Mouse (Mus musculus): ENCODE data around the gene Il17re. TPM values are rescaled to one million over a fixed set of nuclear protein-coding genes. Genes with fewer than 3 reads are reported as not detected.

The Il17re gene
- polyA plus RNA-seq (2012; fragmentation: generic; extraction: Trizol) = under 1 TPM; 0.02 to 0.09 TPM

DNA sequence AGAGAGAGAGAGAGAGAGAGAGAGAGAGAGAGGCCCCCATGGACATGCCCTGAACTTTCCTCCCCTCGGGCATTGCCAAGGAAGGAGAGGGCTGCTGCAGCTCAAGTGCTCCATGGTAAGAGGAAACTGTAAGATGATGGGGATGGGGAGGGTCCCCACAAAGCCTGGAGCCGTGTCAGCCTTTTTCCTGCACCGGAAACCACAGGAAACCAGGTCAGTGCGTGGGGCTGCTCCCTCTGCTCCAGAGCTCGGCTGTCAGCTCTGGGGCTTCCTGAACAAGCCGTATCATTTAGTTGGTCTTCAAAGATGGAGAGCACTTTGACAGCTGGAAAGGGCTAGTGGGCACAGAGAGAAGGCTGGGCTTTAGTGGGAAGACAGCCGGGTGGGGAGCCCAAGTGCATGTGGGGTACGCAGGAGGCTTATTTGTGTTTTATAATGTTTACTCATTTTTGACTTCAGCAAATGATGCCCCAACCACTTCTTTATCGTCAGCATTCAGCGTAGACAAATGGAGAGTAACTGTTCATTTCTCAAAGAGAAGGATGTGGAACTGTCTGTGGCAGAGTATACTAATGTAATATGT is at the start of gene Il17re:
Gene Il17re, plus strand, starts transcription at position 533 of the 583 bp plus-strand sequence.

DNA sequence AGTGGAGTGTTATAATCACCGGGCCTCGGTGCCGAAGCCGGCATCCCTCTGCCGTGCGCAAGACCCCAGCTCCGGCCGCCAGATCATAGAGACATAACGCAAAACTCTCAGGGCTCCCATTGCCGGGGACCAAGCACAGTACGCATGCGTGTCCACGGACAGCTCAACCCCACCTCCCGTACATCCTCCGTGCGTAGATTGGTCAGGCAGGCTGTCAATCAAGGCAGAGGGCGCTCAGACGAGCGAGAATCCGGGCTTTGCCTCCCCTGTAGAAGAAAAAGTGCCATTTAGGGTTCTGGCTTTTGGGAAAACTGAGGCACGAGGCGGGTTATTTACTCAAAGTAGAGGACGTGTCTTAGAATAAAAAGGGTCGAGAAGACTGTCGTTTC is 39.1 kb upstream of the Il17re start, which contains the start of gene Rpusd3:
Gene Rpusd3, minus strand, starts transcription at position 142 of the 389 bp plus-strand sequence.

DNA sequence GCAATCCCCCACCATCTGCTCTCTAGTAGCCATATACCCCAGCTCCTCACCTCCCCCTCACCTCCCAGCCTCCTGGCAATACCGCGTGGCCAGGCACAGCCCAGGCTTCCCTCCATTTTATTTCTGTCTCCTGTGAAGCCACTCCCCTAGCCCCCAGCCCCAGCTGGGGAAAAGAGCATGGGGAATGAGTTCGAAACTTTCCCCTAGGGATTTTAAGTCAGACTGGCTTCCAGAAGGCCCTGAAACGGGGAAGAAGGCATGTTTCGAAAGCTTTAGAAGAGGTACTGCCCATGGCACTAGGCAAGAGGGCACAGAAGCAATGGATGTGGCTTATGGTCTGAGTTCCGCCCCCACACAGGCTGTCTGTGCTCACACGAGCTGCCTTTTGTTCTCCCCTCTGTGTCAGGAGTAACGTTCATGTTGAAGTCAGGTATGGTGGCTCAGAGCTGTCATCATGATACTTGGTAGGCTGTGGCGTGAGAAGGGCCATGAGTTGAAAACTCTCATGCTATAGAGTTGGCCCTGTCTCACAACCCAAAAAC is 22.5 kb upstream of the Il17re start, which contains the start of gene Cidec:
Gene Cidec, minus strand, starts transcription at position 97 of the 542 bp plus-strand sequence.

GRCm38 (mm10) chr6:113442442-113443090 is 15.7 kb upstream of the Il17re start, which contains the start of gene Jagn1:
Gene Jagn1 (plus strand): TSS chr6:113442569.

DNA sequence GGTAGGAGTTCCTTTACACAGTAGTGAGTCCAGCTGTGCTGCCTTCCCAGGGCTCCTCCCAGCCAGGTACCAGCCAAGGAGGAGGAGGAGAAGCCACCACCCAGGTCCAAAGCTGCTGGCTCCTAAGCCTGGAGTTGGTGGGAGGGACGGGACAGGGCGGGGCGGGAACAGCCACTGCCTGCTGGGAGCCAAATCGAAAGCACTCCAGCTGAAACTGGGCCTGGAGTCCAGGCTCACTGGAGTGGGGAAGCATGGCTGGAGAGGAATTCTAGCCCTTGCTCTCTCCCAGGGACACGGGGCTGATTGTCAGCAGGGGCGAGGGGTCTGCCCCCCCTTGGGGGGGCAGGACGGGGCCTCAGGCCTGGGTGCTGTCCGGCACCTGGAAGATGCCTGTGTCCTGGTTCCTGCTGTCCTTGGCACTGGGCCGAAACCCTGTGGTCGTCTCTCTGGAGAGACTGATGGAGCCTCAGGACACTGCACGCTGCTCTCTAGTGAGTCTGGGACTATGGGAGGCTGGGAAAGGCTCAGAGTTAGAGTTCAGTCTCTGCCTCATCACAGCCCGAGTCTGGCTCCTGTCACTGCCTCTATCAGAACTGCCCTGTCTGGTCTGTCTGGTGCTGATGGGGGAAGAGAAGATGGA is 13.1 kb downstream of the Il17re start, which contains the start of gene Il17rc:
Gene Il17rc, plus strand, starts transcription at position 131 of the 640 bp plus-strand sequence.

GRCm38 (mm10) chr6:113483100-113483615 is 24.9 kb downstream of the Il17re start, which contains the start of gene Creld1:
Gene Creld1 (plus strand): TSS chr6:113483297.

DNA sequence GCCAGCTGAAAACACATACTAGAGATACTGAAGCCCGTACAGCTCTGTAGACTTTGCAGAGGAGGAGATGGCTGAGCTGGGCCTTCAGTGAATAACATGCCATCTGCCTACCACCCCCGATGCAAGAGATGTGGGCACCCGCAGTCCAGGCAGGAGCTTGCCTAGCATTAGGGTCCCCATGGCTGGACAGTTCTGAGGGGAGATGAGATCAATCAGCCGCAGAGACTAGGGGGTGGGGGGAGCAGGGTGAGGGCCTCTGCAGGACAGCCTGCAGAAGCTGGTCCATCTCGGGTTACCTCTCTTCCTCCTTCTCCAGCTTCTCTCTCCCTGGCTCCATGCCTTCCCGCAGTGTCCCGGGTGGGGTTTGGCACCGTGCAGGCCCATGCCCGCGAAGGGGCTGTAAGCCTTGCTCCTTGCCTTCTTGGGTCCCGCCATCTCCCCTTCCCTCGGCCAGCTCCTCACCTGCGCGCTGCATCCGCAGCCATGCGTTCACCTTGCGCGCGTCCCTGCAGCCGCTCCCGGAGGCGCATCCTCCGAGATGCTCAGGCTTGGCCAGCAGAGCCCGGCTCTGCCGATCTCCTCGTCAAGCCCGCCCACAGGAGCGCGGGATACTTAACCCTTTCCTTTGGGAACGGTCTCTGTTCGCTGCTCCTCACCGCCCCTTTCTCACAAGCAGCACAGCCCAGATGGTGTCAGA is 43.3 kb downstream of the Il17re start, which contains the start of gene Prrt3:
Gene Prrt3, minus strand, starts transcription at position 544 of the 697 bp plus-strand sequence.

Other genes with a start within 250 kb of the Il17re start
- 10 to 100 TPM; 20.4 to 29.4 TPM for gene Mtmr14, start 220.6 kb upstream of the Il17re start, polyA plus RNA-seq (2012; fragmentation: generic; extraction: Trizol)
- under 1 TPM; 0.06 to 0.08 TPM for gene Cpne9, start 176.2 kb upstream of the Il17re start, polyA plus RNA-seq (2012; fragmentation: generic; extraction: Trizol)
- gene Brpf1, start 151.3 kb upstream of the Il17re start, polyA plus RNA-seq (2012; fragmentation: generic; extraction: Trizol) = 10 to 100 TPM in 1 of 2 experiments, 1 to 10 TPM in 1; 3.4 to 11.1 TPM
- gene Ogg1, start 131.5 kb upstream of the Il17re start, polyA plus RNA-seq (2012; fragmentation: generic; extraction: Trizol) = 10 to 100 TPM; 11.4 to 15.7 TPM
- 100 to 1,000 TPM in 1 of 2 experiments, 10 to 100 TPM in 1; 64.5 to 122 TPM for gene Camk1, start 114.5 kb upstream of the Il17re start, polyA plus RNA-seq (2012; fragmentation: generic; extraction: Trizol)
- 10 to 100 TPM; 27.6 to 50.9 TPM for gene Tada3, start 80.6 kb upstream of the Il17re start, polyA plus RNA-seq (2012; fragmentation: generic; extraction: Trizol)
- 100 to 1,000 TPM; 222 to 331 TPM for gene Arpc4, start 80.4 kb upstream of the Il17re start, polyA plus RNA-seq (2012; fragmentation: generic; extraction: Trizol)
- 1 to 10 TPM in 1 of 2 experiments, under 1 TPM in 1; 0.75 to 7.1 TPM for gene Ttll3, start 69.2 kb upstream of the Il17re start, polyA plus RNA-seq (2012; fragmentation: generic; extraction: Trizol)
- gene Rpusd3, start 39.1 kb upstream of the Il17re start, polyA plus RNA-seq (2012; fragmentation: generic; extraction: Trizol) = 10 to 100 TPM in 1 of 2 experiments, 1 to 10 TPM in 1; 7.3 to 13.4 TPM
- gene Cidec, start 22.7 kb upstream of the Il17re start, polyA plus RNA-seq (2012; fragmentation: generic; extraction: Trizol) = not detected
- gene Jagn1, start 15.9 kb upstream of the Il17re start, polyA plus RNA-seq (2012; fragmentation: generic; extraction: Trizol) = 10 to 100 TPM; 43.5 to 47.0 TPM
- gene Il17rc, start 12.9 kb downstream of the Il17re start, polyA plus RNA-seq (2012; fragmentation: generic; extraction: Trizol) = 10 to 100 TPM; 54.5 to 79.0 TPM
- 1 to 10 TPM in 1 of 2 experiments, under 1 TPM in 1; 0.23 to 3.3 TPM for gene Creld1, start 24.8 kb downstream of the Il17re start, polyA plus RNA-seq (2012; fragmentation: generic; extraction: Trizol)
- under 1 TPM; 0.01 to 0.06 TPM for gene Prrt3, start 43.4 kb downstream of the Il17re start, polyA plus RNA-seq (2012; fragmentation: generic; extraction: Trizol)
- 10 to 100 TPM; 19.3 to 81.3 TPM for gene Emc3, start 73.2 kb downstream of the Il17re start, polyA plus RNA-seq (2012; fragmentation: generic; extraction: Trizol)
- gene Fancd2, start 73.2 kb downstream of the Il17re start, polyA plus RNA-seq (2012; fragmentation: generic; extraction: Trizol) = 1 to 10 TPM in 1 of 2 experiments, under 1 TPM in 1; 0.62 to 2.8 TPM
- under 1 TPM in 1 of 2 experiments, not detected in 1; 0.12 TPM for gene Fancd2os, start 142.2 kb downstream of the Il17re start, polyA plus RNA-seq (2012; fragmentation: generic; extraction: Trizol)
- gene Brk1, start 146.3 kb downstream of the Il17re start, polyA plus RNA-seq (2012; fragmentation: generic; extraction: Trizol) = 100 to 1,000 TPM; 124 to 277 TPM
- gene Vhl, start 165.5 kb downstream of the Il17re start, polyA plus RNA-seq (2012; fragmentation: generic; extraction: Trizol) = 10 to 100 TPM in 1 of 2 experiments, 1 to 10 TPM in 1; 5.0 to 26.2 TPM
- 1 to 10 TPM; 1.9 to 6.9 TPM for gene Irak2, start 180.0 kb downstream of the Il17re start, polyA plus RNA-seq (2012; fragmentation: generic; extraction: Trizol)
- gene Tatdn2, start 238.6 kb downstream of the Il17re start, polyA plus RNA-seq (2012; fragmentation: generic; extraction: Trizol) = 10 to 100 TPM; 16.3 to 26.7 TPM